Mouse (Mus musculus) frontal cortex, postnatal 14 days (tissue): Measurements from ENCODE around the gene Olfr1368.
"Not testable (repeated sequence)": the region's sequence is repeated elsewhere in the genome, so short reads cannot be mapped to it uniquely, and the experiment has no call there.

Experiments used
- DNase-seq, 2 experiments: peaks; one replicate each; pipeline ENCODE4 v3.0.0; 2022; ENCODE audit warnings: low spot score in 2 of 2

Gene Olfr1368

GRCm38 (mm10) chr13:21167910-21168300, 22.2 kb upstream of the Olfr1368 start:
- DNase-seq: no peak

GRCm38 (mm10) chr13:21166936-21167909, 21.6 kb upstream of the Olfr1368 start:
- peak; percentile 53 to 82 for DNase-seq

- DNase-seq: no peak
Observed at GRCm38 (mm10) chr13:21162591-21162990, 16.9 kb upstream of the Olfr1368 start.

- no peak for DNase-seq
Observed at GRCm38 (mm10) chr13:21161591-21161990, 15.9 kb upstream of the Olfr1368 start.

- peak; percentile 82 to 94 for DNase-seq
Observed at GRCm38 (mm10) chr13:21160657-21161590, 15.3 kb upstream of the Olfr1368 start.

GRCm38 (mm10) chr13:21160041-21160511, 14.4 kb upstream of the Olfr1368 start:
- no peak for DNase-seq

GRCm38 (mm10) chr13:21159475-21159819, 13.8 kb upstream of the Olfr1368 start:
- no peak for DNase-seq

GRCm38 (mm10) chr13:21158785-21159474, 13.3 kb upstream of the Olfr1368 start:
- peak; percentile 68 to 84 for DNase-seq

GRCm38 (mm10) chr13:21158071-21158470, 12.4 kb upstream of the Olfr1368 start:
- no peak for DNase-seq

- no peak for DNase-seq
Observed at GRCm38 (mm10) chr13:21155888-21156287, 10.2 kb upstream of the Olfr1368 start.

- no peak for DNase-seq
Observed at GRCm38 (mm10) chr13:21142421-21142820, 3.2 kb downstream of the Olfr1368 start.

- not testable (repeated sequence) for DNase-seq
Observed at GRCm38 (mm10) chr13:21129339-21129738, 16.3 kb downstream of the Olfr1368 start, which contains the start of gene Olfr263. Gene Olfr263, plus strand, starts transcription at chr13:21129639.

GRCm38 (mm10) chr13:21114121-21114520, 31.5 kb downstream of the Olfr1368 start:
- no peak for DNase-seq

GRCm38 (mm10) chr13:21111183-21111582, 34.5 kb downstream of the Olfr1368 start, which contains the start of gene Olfr1369-ps1:
Gene Olfr1369-ps1, plus strand, starts transcription at chr13:21111483.
- DNase-seq: not testable (repeated sequence)

GRCm38 (mm10) chr13:21110441-21110840, 35.2 kb downstream of the Olfr1368 start:
- no peak for DNase-seq

- DNase-seq: no peak
Observed at GRCm38 (mm10) chr13:21109759-21110158, 35.9 kb downstream of the Olfr1368 start.
